Mouse (Mus musculus) kidney, adult 2 months (tissue): ENCODE results near the gene Leng1. TPM values are rescaled to one million over a fixed set of nuclear protein-coding genes. Genes with fewer than 3 reads are reported as not detected.

ENCODE experiments used
- DNase-seq: peaks from one replicate; pipeline ENCODE4 v3.0.0; 2021
- H3K27ac ChIP-seq: fragments of 200-500 bp; 2 replicates; pipeline ENCODE4 v1.5.1; 2012; ENCODE audit warnings: low read depth, low read length, control low read depth, inconsistent platforms; ENCODE audit not compliant: insufficient read depth
- H3K27me3 ChIP-seq: fragments of 200-500 bp; replicated peaks from 2 replicates; pipeline ENCODE4 v1.6.1; 2012; ENCODE audit warnings: mild to moderate bottlenecking, moderate library complexity, low read length, inconsistent platforms; ENCODE audit not compliant: control insufficient read depth, insufficient read depth
- H3K36me3 ChIP-seq: fragments of 200-500 bp; 2 replicates; pipeline ENCODE4 v1.6.1; 2012; ENCODE audit warnings: mild to moderate bottlenecking, moderate library complexity, low read length, inconsistent platforms; ENCODE audit not compliant: control insufficient read depth, insufficient read depth
- H3K4me1 ChIP-seq: fragments of 200-500 bp; 2 replicates; pipeline ENCODE4 v1.6.1; 2011; ENCODE audit warnings: low read length; ENCODE audit not compliant: control insufficient read depth, insufficient read depth
- H3K4me3 ChIP-seq: fragments of 200-500 bp; 2 replicates; pipeline ENCODE4 v1.5.1; 2011; ENCODE audit warnings: mild to moderate bottlenecking, low read depth, low read length, control low read depth; ENCODE audit not compliant: insufficient read depth
- CTCF ChIP-seq: fragments of 200-500 bp; conservative IDR thresholded peaks from 2 replicates; pipeline ENCODE4 v1.5.1; 2011; ENCODE audit warnings: low read depth, mild to moderate bottlenecking, control low read depth, low read length, moderate library complexity, mixed read lengths; ENCODE audit not compliant: insufficient read depth, insufficient read length
- POLR2A ChIP-seq: fragments of 200-500 bp; IDR thresholded peaks from one replicate; pipeline ENCODE4 v1.6.1; 2011; ENCODE audit warnings: low read depth, low read length, control low read depth
- WGBS: fragments of 180-500 bp; shearing (Covaris S2); methylation state at CpG from one replicate; pipeline ENCODE4 v1.1.7; 2018; 5-methylcytosine and 5-hydroxymethylcytosine counted together
- polyA plus RNA-seq: library from polyadenylated mRNA; depleted of rRNA; stranded (reverse); fragments of >200 nt; gene quantifications from 2 replicates; pipeline ENCODE4 v1.2.3, GENCODE M21; 2012

Leng1 gene
- polyA plus RNA-seq, 1 experiment = 6.8 TPM

DNA sequence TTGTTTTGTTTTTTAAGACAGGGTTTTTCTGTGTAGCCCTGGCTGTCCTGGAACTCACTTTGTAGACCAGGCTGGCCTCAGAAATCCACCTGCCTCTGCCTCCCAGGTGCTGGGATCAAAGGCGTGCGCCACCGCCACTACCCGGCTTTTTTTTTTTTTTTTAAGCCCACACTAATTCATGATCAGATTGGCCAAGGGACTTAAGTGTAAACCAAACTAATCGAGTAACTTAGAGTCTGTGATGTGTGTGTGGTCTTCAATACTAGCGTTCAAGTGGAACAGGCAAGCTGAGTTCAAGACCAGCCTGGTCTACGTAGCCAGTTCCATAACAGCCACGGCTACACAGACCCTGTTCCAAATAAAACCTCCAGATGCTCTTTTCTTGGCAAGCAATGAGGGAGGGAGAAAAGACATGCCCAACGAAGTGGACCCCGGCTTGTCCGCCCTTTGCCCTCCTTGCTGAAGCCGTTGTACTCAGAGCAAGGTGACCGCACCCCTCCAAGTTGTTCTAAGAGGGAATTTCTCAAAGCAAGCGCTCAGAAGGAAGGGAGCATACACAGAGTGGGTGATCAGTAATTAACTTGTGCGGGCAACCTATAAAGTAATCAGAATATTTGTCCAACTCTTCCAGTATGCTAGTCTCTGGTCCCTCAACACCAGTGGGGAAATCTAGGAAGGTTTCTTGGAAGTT, 971 bp downstream of the Leng1 start:
- H3K27ac ChIP-seq = peak overlapping the region; percentile 87
- no peaks in the 10 kb centered on the region for H3K27me3 ChIP-seq
- peaks cover 7% of the 10 kb centered on the region; the same call in 1 of the 2 replicates for H3K4me1 ChIP-seq
- DNase-seq = peak; percentile 70
- WGBS = 21% methylated on average over 15 of the region's 15 CpGs
- H3K4me3 ChIP-seq = peak overlapping the region; percentile 87
- H3K36me3 ChIP-seq = peaks cover under 1% of the 10 kb centered on the region; the same call in 1 of the 2 replicates
- TF ChIP-seq POLR2A (no peak), CTCF (no peak)

DNA sequence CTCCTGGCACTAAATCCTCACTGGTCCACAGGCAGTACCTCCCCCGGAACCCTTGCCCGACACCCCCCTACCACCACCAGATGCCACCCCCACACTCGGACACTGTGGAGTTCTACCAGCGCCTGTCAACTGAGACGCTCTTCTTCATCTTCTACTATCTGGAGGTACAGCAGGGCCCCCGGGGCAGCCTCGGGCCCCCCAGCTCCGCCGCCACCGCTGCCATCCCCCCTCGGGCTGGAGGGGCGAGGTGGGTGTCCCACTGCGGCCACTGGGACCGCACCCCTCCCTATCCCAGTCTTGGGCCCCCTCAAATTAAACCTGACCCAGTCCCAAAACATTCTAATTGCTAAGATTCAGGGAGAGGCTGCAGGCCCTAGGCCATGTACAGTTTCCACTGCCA, 7.1 kb downstream of the Leng1 start:
- Histone ChIP-seq H3K27me3 (no peaks in the 10 kb centered on the region), H3K4me1 (no peaks in the 10 kb centered on the region), H3K4me3 (no peak overlapping the region), H3K36me3 (peaks cover 5% of the 10 kb centered on the region), H3K27ac (no peak overlapping the region)
- no peak for DNase-seq
- no peak for TF ChIP-seq POLR2A
- TF ChIP-seq CTCF = no peak
- 87% methylated on average over 14 of the region's 14 CpGs for WGBS

DNA sequence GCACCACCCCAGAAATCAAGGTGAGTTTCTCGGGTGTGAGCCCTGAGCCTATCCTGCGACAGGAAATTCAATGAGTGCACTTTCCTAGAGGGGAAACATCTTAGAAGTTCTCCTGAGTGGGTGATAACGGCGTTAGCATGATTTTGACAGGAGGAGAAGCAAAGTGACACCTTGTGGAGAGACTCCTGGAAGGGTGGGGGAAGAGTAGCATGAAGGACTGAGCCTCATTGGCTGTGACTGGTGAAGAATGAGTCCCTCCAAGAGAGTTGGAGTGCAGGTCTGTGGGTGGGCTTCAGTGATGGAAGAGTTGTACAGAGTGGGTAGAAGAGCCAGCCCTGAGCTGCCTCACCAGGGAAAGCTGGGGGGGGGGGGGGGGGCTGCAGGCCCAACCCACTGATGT, 8.7 kb downstream of the Leng1 start:
- no peak for DNase-seq
- Histone ChIP-seq H3K4me3 (no peak overlapping the region), H3K27me3 (no peaks in the 10 kb centered on the region), H3K4me1 (no peaks in the 10 kb centered on the region), H3K27ac (no peak overlapping the region), H3K36me3 (peaks cover 5% of the 10 kb centered on the region)
- 83% methylated on average over 4 of the region's 4 CpGs for WGBS
- no peak for TF ChIP-seq CTCF
- no peak for TF ChIP-seq POLR2A

DNA sequence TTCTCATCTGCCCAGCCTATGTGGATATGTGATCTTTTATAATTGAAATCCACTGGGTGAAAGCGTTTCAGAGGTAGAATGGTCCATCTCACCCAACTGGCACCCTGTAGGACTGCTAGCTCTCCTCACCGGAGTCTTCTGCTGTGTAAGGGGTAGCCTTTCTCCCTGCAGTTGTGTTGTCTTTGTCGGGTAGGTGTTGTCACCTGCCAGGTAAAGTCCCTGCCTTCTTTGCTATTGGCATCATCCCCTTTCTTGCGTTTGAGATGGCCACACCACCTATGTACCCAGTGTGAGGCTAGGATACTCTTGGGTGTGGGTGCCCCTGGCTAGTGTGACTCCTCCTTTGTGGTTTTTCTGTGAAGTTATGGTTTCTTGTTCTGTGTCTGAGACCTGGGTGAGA, 19.0 kb downstream of the Leng1 start:
- Histone ChIP-seq H3K27me3 (no peaks in the 10 kb centered on the region), H3K36me3 (peaks cover 2% of the 10 kb centered on the region; the same call in 1 of the 2 replicates), H3K27ac (no peak overlapping the region), H3K4me1 (peaks cover 14% of the 10 kb centered on the region), H3K4me3 (peak overlapping the region; percentile 99; the same call in 1 of the 2 replicates)
- no peak for TF ChIP-seq CTCF
- TF ChIP-seq POLR2A = no peak
- DNase-seq = no peak
- WGBS = 43% methylated on average over 4 of the region's 4 CpGs

DNA sequence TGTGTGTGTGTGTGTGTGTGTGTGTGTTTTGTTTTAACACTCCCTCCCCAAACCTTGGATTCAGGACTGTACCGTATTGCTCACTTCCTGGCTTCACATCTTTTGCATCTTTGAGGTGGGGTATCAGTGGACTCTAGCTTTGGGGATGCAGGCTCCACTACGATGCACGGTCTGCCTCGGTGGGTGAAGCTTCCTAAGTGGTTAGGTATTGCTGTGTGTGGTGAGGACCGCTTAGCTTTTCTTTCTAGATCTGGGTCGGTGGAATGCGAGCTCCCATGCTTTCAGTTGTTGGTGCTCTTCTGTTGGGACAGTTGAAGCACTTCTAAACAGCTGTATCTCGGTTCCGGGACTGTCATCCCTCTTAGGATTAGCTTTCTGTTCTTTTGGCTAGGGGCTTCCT, 19.5 kb downstream of the Leng1 start:
- Histone ChIP-seq H3K4me1 (peaks cover 14% of the 10 kb centered on the region), H3K27ac (no peak overlapping the region), H3K36me3 (peaks cover 2% of the 10 kb centered on the region; the same call in 1 of the 2 replicates), H3K27me3 (no peaks in the 10 kb centered on the region), H3K4me3 (peak overlapping the region; percentile 99)
- 4% methylated on average over 9 of the region's 9 CpGs for WGBS
- TF ChIP-seq CTCF = no peak
- TF ChIP-seq POLR2A = no peak
- DNase-seq = no peak

DNA sequence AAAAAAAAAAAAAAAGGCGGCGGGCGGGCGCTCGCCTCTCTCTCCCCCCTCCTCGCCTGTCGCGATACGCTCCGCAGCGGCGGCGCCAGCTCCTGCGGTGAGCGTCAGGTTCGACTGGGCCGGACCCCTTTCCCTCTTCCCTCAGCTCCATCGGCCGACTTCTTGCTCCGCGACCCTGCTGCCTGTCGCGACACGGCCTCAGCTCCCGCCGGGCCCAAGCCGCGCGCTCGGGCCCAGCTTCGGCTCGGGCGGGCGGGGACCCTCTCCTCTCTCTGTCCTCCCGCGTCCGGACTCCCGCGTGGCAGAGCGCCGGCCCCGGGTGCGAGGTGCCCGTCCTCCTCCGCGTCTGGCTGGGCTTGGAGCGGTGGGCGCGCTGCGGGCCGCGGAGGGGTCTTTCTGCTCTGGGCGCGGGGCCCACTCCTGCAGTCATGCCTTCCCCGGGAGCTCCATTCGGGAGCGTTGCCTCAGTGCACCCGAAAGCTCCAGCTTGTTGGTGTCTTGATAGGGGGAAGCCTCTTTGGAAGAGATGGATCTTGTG, 20.1 kb downstream of the Leng1 start:
- 1% methylated on average over 52 of the region's 58 CpGs for WGBS

DNA sequence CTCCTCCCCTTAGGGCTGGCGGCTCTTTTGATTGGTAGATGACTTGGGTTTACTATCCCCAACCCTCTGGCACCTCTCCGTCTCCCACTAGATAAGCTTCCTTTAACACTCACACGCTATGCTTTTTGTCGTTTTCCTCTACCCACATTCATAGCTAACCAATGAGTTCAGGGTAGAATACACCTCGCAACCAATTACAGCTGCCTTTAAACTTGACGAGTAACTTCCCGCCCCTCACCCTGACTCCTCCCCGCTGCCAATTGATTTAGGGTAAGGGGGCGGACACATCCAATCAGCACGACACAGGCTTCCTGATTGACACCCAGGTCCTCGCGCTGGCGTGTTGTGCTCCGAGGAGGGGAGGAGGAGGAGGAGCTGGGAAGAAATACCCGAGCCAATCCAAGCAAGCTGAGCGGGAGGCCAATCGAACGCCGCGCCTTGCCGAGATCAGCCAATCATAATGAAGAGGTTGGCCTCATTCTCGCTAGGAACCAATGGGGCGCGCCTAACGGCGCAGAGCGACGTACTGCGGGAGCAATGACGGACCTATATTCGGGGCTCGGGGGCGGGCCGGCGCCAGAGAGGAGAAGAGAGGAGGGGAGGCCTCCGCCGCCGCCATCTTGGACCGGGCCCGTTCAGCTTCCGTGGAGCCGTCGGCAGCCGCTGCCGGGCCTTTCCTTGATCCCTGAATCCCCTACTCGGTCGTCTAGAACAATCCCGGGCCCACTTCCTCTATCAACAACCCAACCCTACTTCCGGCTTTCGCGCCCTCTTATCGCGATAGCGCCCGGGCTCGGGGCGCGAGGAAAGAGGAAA, 20.8 kb downstream of the Leng1 start, which contains the start of gene Cnot3:
Cnot3 (plus strand) TSS at position 597 of the 816 bp plus-strand sequence.
- TF ChIP-seq POLR2A (peak; percentile 32), CTCF (no peak)
- Histone ChIP-seq H3K36me3 (no peaks in the 10 kb centered on the region), H3K4me3 (peak within 1 kb of the TSS; percentile 99), H3K27ac (peak within 1 kb of the TSS; percentile 94), H3K4me1 (peaks cover 14% of the 10 kb centered on the region), H3K27me3 (no peaks in the 10 kb centered on the region)
- DNase-seq = peak; percentile 100
- 1% methylated on average over 58 of the region's 58 CpGs for WGBS

More for the DNA sequence above, 20.1 kb downstream of the Leng1 start:
- H3K27ac ChIP-seq = peak overlapping the region; percentile 94
- no peak for TF ChIP-seq CTCF
- TF ChIP-seq POLR2A = no peak
- no peaks in the 10 kb centered on the region for H3K36me3 ChIP-seq
- H3K4me3 ChIP-seq = peak overlapping the region; percentile 99
- H3K27me3 ChIP-seq = no peaks in the 10 kb centered on the region
- H3K4me1 ChIP-seq = peaks cover 14% of the 10 kb centered on the region
- no peak for DNase-seq
